Mouse (Mus musculus): ENCODE results near the gene Gm17334. TPM values are rescaled to one million over a fixed set of nuclear protein-coding genes. Genes with fewer than 3 reads are reported as not detected.

Gm17334 gene
- not detected in 2 replicates for polyA plus RNA-seq (2014; fragmentation: Nextera tagmentation; extraction: Ambion mirVana)

GRCm38 (mm10) chr11:53773087-53773486 is at the start of gene Gm17334:
Gene Gm17334 (minus strand): TSS chr11:53773187.
- no peak for ATAC-seq (ENCODE audit: insufficient number of reproducible peaks, insufficient read depth, low FRiP score, low read depth)
- WGBS = 74% methylated on average over 5 of the region's 5 CpGs

GRCm38 (mm10) chr11:53821945-53822338 is 49.0 kb upstream of the Gm17334 start:
- Histone ChIP-seq H3K4me1 (ENCODE audit: control insufficient read depth in 2 of 2, insufficient read depth in 2 of 2, low read length in 2 of 2) (peaks cover 0 to 4% of the 10 kb centered on the region in 2 experiments; a peak in 1 of 4 replicates), H3K36me3 (ENCODE audit: control insufficient read depth, insufficient read depth, low read length) (no peaks in the 10 kb centered on the region), H3K9me3 (ENCODE audit: control insufficient read depth, low read length) (no peaks in the 10 kb centered on the region), H3K4me3 (ENCODE audit: control insufficient read depth in 1 of 2, insufficient read depth in 1 of 2, low read depth in 1 of 2, low read length in 2 of 2) (no peak overlapping the region), H3K27me3 (ENCODE audit: control insufficient read depth, insufficient read depth, low read length) (no peaks in the 10 kb centered on the region), H3K9ac (ENCODE audit: low read length) (no peak overlapping the region), H3K27ac (replicated peaks in 1 of 2; ENCODE audit: control insufficient read depth in 1 of 2, insufficient read depth in 1 of 2, low read depth in 2 of 2, low read length in 2 of 2) (no peak overlapping the region), H3K4me2 (ENCODE audit: low read length) (no peak overlapping the region)
- 88% methylated on average over 3 of the region's 3 CpGs for WGBS
- ATAC-seq (ENCODE audit: insufficient number of reproducible peaks, insufficient read depth, low FRiP score, low read depth) = no peak

More at GRCm38 (mm10) chr11:53773087-53773486, at the start of gene Gm17334:
- H3K36me3 ChIP-seq (ENCODE audit: control insufficient read depth, insufficient read depth, low read length) = peaks cover 52% of the 10 kb centered on the region
- no peak within 1 kb of the TSS for H3K27ac ChIP-seq (replicated peaks in 1 of 2; ENCODE audit: control insufficient read depth in 1 of 2, insufficient read depth in 1 of 2, low read depth in 2 of 2, low read length in 2 of 2)
- H3K4me1 ChIP-seq (ENCODE audit: control insufficient read depth in 2 of 2, insufficient read depth in 2 of 2, low read length in 2 of 2) = peaks cover 3 to 6% of the 10 kb centered on the region in 2 experiments; a peak in 3 of 4 replicates
- H3K9me3 ChIP-seq (ENCODE audit: control insufficient read depth, low read length) = no peaks in the 10 kb centered on the region
- H3K27me3 ChIP-seq (ENCODE audit: control insufficient read depth, insufficient read depth, low read length) = no peaks in the 10 kb centered on the region
- H3K4me3 ChIP-seq (ENCODE audit: control insufficient read depth in 1 of 2, insufficient read depth in 1 of 2, low read depth in 1 of 2, low read length in 2 of 2) = no peak within 1 kb of the TSS
- no peak within 1 kb of the TSS for H3K9ac ChIP-seq (ENCODE audit: low read length)
- no peak within 1 kb of the TSS for H3K4me2 ChIP-seq (ENCODE audit: low read length)

GRCm38 (mm10) chr11:53821230-53821944 is 48.4 kb upstream of the Gm17334 start:
- no peak overlapping the region for H3K9ac ChIP-seq (ENCODE audit: low read length)
- no peak overlapping the region for H3K4me3 ChIP-seq (ENCODE audit: control insufficient read depth in 1 of 2, insufficient read depth in 1 of 2, low read depth in 1 of 2, low read length in 2 of 2)
- H3K27me3 ChIP-seq (ENCODE audit: control insufficient read depth, insufficient read depth, low read length) = no peaks in the 10 kb centered on the region
- no peak overlapping the region for H3K4me2 ChIP-seq (ENCODE audit: low read length)
- H3K27ac ChIP-seq (replicated peaks in 1 of 2; ENCODE audit: control insufficient read depth in 1 of 2, insufficient read depth in 1 of 2, low read depth in 2 of 2, low read length in 2 of 2) = no peak overlapping the region
- H3K36me3 ChIP-seq (ENCODE audit: control insufficient read depth, insufficient read depth, low read length) = no peaks in the 10 kb centered on the region
- WGBS = 83% methylated on average over 11 of the region's 11 CpGs
- no peak for ATAC-seq (ENCODE audit: insufficient number of reproducible peaks, insufficient read depth, low FRiP score, low read depth)
- no peaks in the 10 kb centered on the region for H3K9me3 ChIP-seq (ENCODE audit: control insufficient read depth, low read length)
- peaks cover 0 to 4% of the 10 kb centered on the region in 2 experiments; a peak in 1 of 4 replicates for H3K4me1 ChIP-seq (ENCODE audit: control insufficient read depth in 2 of 2, insufficient read depth in 2 of 2, low read length in 2 of 2)

GRCm38 (mm10) chr11:53820516-53821170 is 47.7 kb upstream of the Gm17334 start:
- Histone ChIP-seq H3K27me3 (ENCODE audit: control insufficient read depth, insufficient read depth, low read length) (no peaks in the 10 kb centered on the region), H3K4me2 (ENCODE audit: low read length) (no peak overlapping the region), H3K9ac (ENCODE audit: low read length) (no peak overlapping the region), H3K9me3 (ENCODE audit: control insufficient read depth, low read length) (no peaks in the 10 kb centered on the region), H3K36me3 (ENCODE audit: control insufficient read depth, insufficient read depth, low read length) (no peaks in the 10 kb centered on the region), H3K27ac (replicated peaks in 1 of 2; ENCODE audit: control insufficient read depth in 1 of 2, insufficient read depth in 1 of 2, low read depth in 2 of 2, low read length in 2 of 2) (no peak overlapping the region), H3K4me3 (ENCODE audit: control insufficient read depth in 1 of 2, insufficient read depth in 1 of 2, low read depth in 1 of 2, low read length in 2 of 2) (no peak overlapping the region), H3K4me1 (ENCODE audit: control insufficient read depth in 2 of 2, insufficient read depth in 2 of 2, low read length in 2 of 2) (no peaks in the 10 kb centered on the region)
- ATAC-seq (ENCODE audit: insufficient number of reproducible peaks, insufficient read depth, low FRiP score, low read depth) = no peak
- WGBS = 82% methylated on average over 13 of the region's 13 CpGs

GRCm38 (mm10) chr11:53819511-53819910 is 46.5 kb upstream of the Gm17334 start:
- H3K4me1 ChIP-seq (ENCODE audit: control insufficient read depth in 2 of 2, insufficient read depth in 2 of 2, low read length in 2 of 2) = no peaks in the 10 kb centered on the region
- H3K9me3 ChIP-seq (ENCODE audit: control insufficient read depth, low read length) = no peaks in the 10 kb centered on the region
- H3K4me2 ChIP-seq (ENCODE audit: low read length) = no peak overlapping the region
- no peak overlapping the region for H3K4me3 ChIP-seq (ENCODE audit: control insufficient read depth in 1 of 2, insufficient read depth in 1 of 2, low read depth in 1 of 2, low read length in 2 of 2)
- H3K9ac ChIP-seq (ENCODE audit: low read length) = no peak overlapping the region
- 86% methylated on average over 6 of the region's 6 CpGs for WGBS
- no peaks in the 10 kb centered on the region for H3K36me3 ChIP-seq (ENCODE audit: control insufficient read depth, insufficient read depth, low read length)
- no peak overlapping the region for H3K27ac ChIP-seq (replicated peaks in 1 of 2; ENCODE audit: control insufficient read depth in 1 of 2, insufficient read depth in 1 of 2, low read depth in 2 of 2, low read length in 2 of 2)
- no peak for ATAC-seq (ENCODE audit: insufficient number of reproducible peaks, insufficient read depth, low FRiP score, low read depth)
- no peaks in the 10 kb centered on the region for H3K27me3 ChIP-seq (ENCODE audit: control insufficient read depth, insufficient read depth, low read length)

GRCm38 (mm10) chr11:53818794-53819193 is 45.8 kb upstream of the Gm17334 start:
- no peak for ATAC-seq (ENCODE audit: insufficient number of reproducible peaks, insufficient read depth, low FRiP score, low read depth)

GRCm38 (mm10) chr11:53816841-53817375 is 43.9 kb upstream of the Gm17334 start:
- 82% methylated on average over 5 of the region's 5 CpGs for WGBS
- Histone ChIP-seq H3K27me3 (ENCODE audit: control insufficient read depth, insufficient read depth, low read length) (no peaks in the 10 kb centered on the region), H3K36me3 (ENCODE audit: control insufficient read depth, insufficient read depth, low read length) (no peaks in the 10 kb centered on the region), H3K4me1 (ENCODE audit: control insufficient read depth in 2 of 2, insufficient read depth in 2 of 2, low read length in 2 of 2) (no peaks in the 10 kb centered on the region), H3K4me2 (ENCODE audit: low read length) (no peak overlapping the region), H3K9ac (ENCODE audit: low read length) (no peak overlapping the region), H3K4me3 (ENCODE audit: control insufficient read depth in 1 of 2, insufficient read depth in 1 of 2, low read depth in 1 of 2, low read length in 2 of 2) (no peak overlapping the region), H3K27ac (replicated peaks in 1 of 2; ENCODE audit: control insufficient read depth in 1 of 2, insufficient read depth in 1 of 2, low read depth in 2 of 2, low read length in 2 of 2) (no peak overlapping the region), H3K9me3 (ENCODE audit: control insufficient read depth, low read length) (no peaks in the 10 kb centered on the region)
- no peak for ATAC-seq (ENCODE audit: insufficient number of reproducible peaks, insufficient read depth, low FRiP score, low read depth)

More at GRCm38 (mm10) chr11:53818794-53819193, 45.8 kb upstream of the Gm17334 start:
- no peaks in the 10 kb centered on the region for H3K9me3 ChIP-seq (ENCODE audit: control insufficient read depth, low read length)
- H3K4me1 ChIP-seq (ENCODE audit: control insufficient read depth in 2 of 2, insufficient read depth in 2 of 2, low read length in 2 of 2) = no peaks in the 10 kb centered on the region
- 53% methylated on average over 6 of the region's 6 CpGs for WGBS
- H3K4me3 ChIP-seq (ENCODE audit: control insufficient read depth in 1 of 2, insufficient read depth in 1 of 2, low read depth in 1 of 2, low read length in 2 of 2) = no peak overlapping the region
- H3K36me3 ChIP-seq (ENCODE audit: control insufficient read depth, insufficient read depth, low read length) = no peaks in the 10 kb centered on the region
- no peak overlapping the region for H3K27ac ChIP-seq (replicated peaks in 1 of 2; ENCODE audit: control insufficient read depth in 1 of 2, insufficient read depth in 1 of 2, low read depth in 2 of 2, low read length in 2 of 2)
- H3K4me2 ChIP-seq (ENCODE audit: low read length) = no peak overlapping the region
- no peaks in the 10 kb centered on the region for H3K27me3 ChIP-seq (ENCODE audit: control insufficient read depth, insufficient read depth, low read length)
- no peak overlapping the region for H3K9ac ChIP-seq (ENCODE audit: low read length)
